Mouse (Mus musculus) MEL (cell line): ENCODE data around the gene Ccdc32. TPM values are rescaled to one million over a fixed set of nuclear protein-coding genes. Genes with fewer than 3 reads are reported as not detected.

Source experiments
- DNase-seq: peaks from one replicate; pipeline ENCODE4 v3.0.0; 2011; ENCODE audit warnings: low read depth, low spot score
- H3K27ac ChIP-seq: 2 replicates; pipeline ENCODE4 v1.5.1; 2012; ENCODE audit warnings: low read depth, mild to moderate bottlenecking, control low read depth, low read length, moderate library complexity; ENCODE audit not compliant: control insufficient read depth
- H3K27me3 ChIP-seq, 2 experiments: fragments of 150-350 bp in 1 of 2; sonication (generic) in 1 of 2; 2 replicates each; pipeline ENCODE4 v1.6.1; 2012; ENCODE audit warnings: low read length in 2 of 2, mild to moderate bottlenecking in 2 of 2, improper control_type of control experiment in 1 of 2, moderate library complexity in 1 of 2; ENCODE audit not compliant: insufficient read depth in 2 of 2, control insufficient read depth in 1 of 2
- H3K36me3 ChIP-seq, 2 experiments: 2 replicates each; pipeline ENCODE4 v1.6.1; 2012 to 2014; ENCODE audit warnings: low read length in 2 of 2, improper control_type of control experiment in 1 of 2, inconsistent platforms in 1 of 2, mild to moderate bottlenecking in 1 of 2; ENCODE audit not compliant: insufficient read depth in 2 of 2, control insufficient read depth in 1 of 2
- H3K4me1 ChIP-seq, 2 experiments: fragments of 150-350 bp in 1 of 2; sonication (generic) in 1 of 2; 2 replicates each; pipeline ENCODE4 v1.6.1; 2012; ENCODE audit warnings: low read length in 2 of 2, improper control_type of control experiment in 1 of 2, mild to moderate bottlenecking in 1 of 2; ENCODE audit not compliant: insufficient read depth in 2 of 2, control insufficient read depth in 1 of 2
- H3K4me3 ChIP-seq, 2 experiments: fragments of 150-350 bp in 1 of 2; sonication (generic) in 1 of 2; 2 replicates each; pipeline ENCODE4 v1.5.1; 2012; ENCODE audit warnings: low read depth in 2 of 2, low read length in 2 of 2, mild to moderate bottlenecking in 2 of 2, moderate library complexity in 2 of 2, control low read depth in 1 of 2, improper control_type of control experiment in 1 of 2; ENCODE audit not compliant: control insufficient read depth in 1 of 2, insufficient read depth in 1 of 2
- H3K79me2 ChIP-seq: 2 replicates; pipeline ENCODE4 v1.6.1; 2012; ENCODE audit warnings: mild to moderate bottlenecking, low read length, moderate library complexity; ENCODE audit not compliant: control insufficient read depth, poor library complexity, insufficient read depth
- H3K9ac ChIP-seq: 2 replicates; pipeline ENCODE4 v1.6.1; 2012; ENCODE audit warnings: low read depth, mild to moderate bottlenecking, control low read depth, low read length, moderate library complexity; ENCODE audit not compliant: control insufficient read depth, poor library complexity, severe bottlenecking
- H3K9me3 ChIP-seq: fragments of 150-350 bp; sonication (generic); replicated peaks from 2 replicates; pipeline ENCODE4 v1.6.1; 2012; ENCODE audit warnings: mild to moderate bottlenecking, low read length, improper control_type of control experiment, moderate library complexity; ENCODE audit not compliant: insufficient read depth
- BHLHE40 ChIP-seq: IDR thresholded peaks from 2 replicates; pipeline ENCODE4 v1.6.1; 2012; ENCODE audit warnings: low read depth, mild to moderate bottlenecking, inconsistent platforms, low read length, improper control_type of control experiment, borderline replicate concordance
- CTCF ChIP-seq, 3 experiments: IDR thresholded peaks in 2 of 3; conservative IDR thresholded peaks in 1 of 3; 2 replicates each; pipeline ENCODE4 v1.5.1; 2011 to 2012; ENCODE audit warnings: low read length in 3 of 3, low read depth in 2 of 3, mild to moderate bottlenecking in 2 of 3, improper control_type of control experiment in 1 of 3, inconsistent platforms in 1 of 3, mixed read lengths in 1 of 3, moderate library complexity in 1 of 3; ENCODE audit not compliant: control insufficient read depth in 1 of 3, insufficient read depth in 1 of 3, poor library complexity in 1 of 3, severe bottlenecking in 1 of 3
- E2F4 ChIP-seq: IDR thresholded peaks from 2 replicates; pipeline ENCODE4 v1.6.1; 2011; ENCODE audit warnings: low read depth, low read length, improper control_type of control experiment, borderline replicate concordance
- GATA1 ChIP-seq: IDR thresholded peaks from 2 replicates; pipeline ENCODE4 v1.6.1; 2011; ENCODE audit warnings: low read depth, low read length, improper control_type of control experiment
- HCFC1 ChIP-seq: IDR thresholded peaks from 2 replicates; pipeline ENCODE4 v1.6.1; 2012; ENCODE audit warnings: low read depth, mild to moderate bottlenecking, inconsistent platforms, low read length, improper control_type of control experiment, moderate library complexity
- MAZ ChIP-seq: IDR thresholded peaks from 2 replicates; pipeline ENCODE4 v1.6.1; 2012; ENCODE audit warnings: low read depth, mild to moderate bottlenecking, inconsistent platforms, low read length, improper control_type of control experiment
- MEF2A ChIP-seq: IDR thresholded peaks from 2 replicates; pipeline ENCODE4 v1.6.1; 2014; ENCODE audit warnings: low read depth, mild to moderate bottlenecking, inconsistent platforms, low read length, improper control_type of control experiment; ENCODE audit not compliant: poor library complexity, insufficient replicate concordance, severe bottlenecking; ENCODE audit errors: extremely low read depth
- MXI1 ChIP-seq: IDR thresholded peaks from 2 replicates; pipeline ENCODE4 v1.6.1; 2011; ENCODE audit warnings: mild to moderate bottlenecking, low read depth, low read length, improper control_type of control experiment
- MYC ChIP-seq: IDR thresholded peaks from 2 replicates; pipeline ENCODE4 v1.6.1; 2011; ENCODE audit warnings: low read depth, mild to moderate bottlenecking, low read length, improper control_type of control experiment, moderate library complexity
- NELFE ChIP-seq: IDR thresholded peaks from 2 replicates; pipeline ENCODE4 v1.6.1; 2011; ENCODE audit warnings: low read depth, low read length, improper control_type of control experiment
- NRF1 ChIP-seq: IDR thresholded peaks from 2 replicates; pipeline ENCODE4 v1.6.1; 2014; ENCODE audit warnings: low read depth, mild to moderate bottlenecking, inconsistent platforms, low read length, improper control_type of control experiment, moderate library complexity; ENCODE audit not compliant: poor library complexity, insufficient read depth, severe bottlenecking
- POLR2A ChIP-seq, 2 experiments: IDR thresholded peaks; 2 replicates each; pipeline ENCODE4 v1.6.1; 2011 to 2012; ENCODE audit warnings: low read length in 2 of 2, mild to moderate bottlenecking in 2 of 2, control low read depth in 1 of 2, improper control_type of control experiment in 1 of 2, low read depth in 1 of 2, moderate library complexity in 1 of 2; ENCODE audit not compliant: control insufficient read depth in 1 of 2, insufficient read depth in 1 of 2, poor library complexity in 1 of 2
- POLR2AphosphoS2 ChIP-seq: IDR thresholded peaks from 2 replicates; pipeline ENCODE4 v1.6.1; 2011; ENCODE audit warnings: low read length, improper control_type of control experiment
- RAD21 ChIP-seq: IDR thresholded peaks from 2 replicates; pipeline ENCODE4 v1.6.1; 2011; ENCODE audit warnings: mild to moderate bottlenecking, low read depth, low read length, improper control_type of control experiment
- SIN3A ChIP-seq: IDR thresholded peaks from 2 replicates; pipeline ENCODE4 v1.6.1; 2012; ENCODE audit warnings: low read length, improper control_type of control experiment, inconsistent platforms
- SMC3 ChIP-seq: IDR thresholded peaks from 2 replicates; pipeline ENCODE4 v1.6.1; 2011; ENCODE audit warnings: low read depth, low read length, improper control_type of control experiment
- TBP ChIP-seq: IDR thresholded peaks from 2 replicates; pipeline ENCODE4 v1.8.0; 2011; ENCODE audit warnings: low read depth, low read length, improper control_type of control experiment
- TCF12 ChIP-seq: IDR thresholded peaks from 2 replicates; pipeline ENCODE4 v1.6.1; 2014; ENCODE audit warnings: low read depth, mild to moderate bottlenecking, inconsistent platforms, low read length, improper control_type of control experiment, moderate library complexity
- UBTF ChIP-seq: IDR thresholded peaks from 2 replicates; pipeline ENCODE4 v1.6.1; 2012; ENCODE audit warnings: low read depth, mild to moderate bottlenecking, inconsistent platforms, low read length, improper control_type of control experiment, moderate library complexity, borderline replicate concordance; ENCODE audit not compliant: insufficient read depth
- USF1 ChIP-seq: IDR thresholded peaks from 2 replicates; pipeline ENCODE4 v1.6.1; 2014; ENCODE audit warnings: low read depth, mild to moderate bottlenecking, inconsistent platforms, low read length, improper control_type of control experiment, moderate library complexity
- USF2 ChIP-seq, 2 experiments: IDR thresholded peaks; 2 replicates each; pipeline ENCODE4 v1.6.1; 2011 to 2012; ENCODE audit warnings: improper control_type of control experiment in 2 of 2, low read length in 2 of 2, borderline replicate concordance in 1 of 2, inconsistent platforms in 1 of 2, low read depth in 1 of 2, mild to moderate bottlenecking in 1 of 2; ENCODE audit not compliant: insufficient read depth in 1 of 2
- ZC3H11A ChIP-seq: IDR thresholded peaks from 2 replicates; pipeline ENCODE4 v1.6.1; 2012; ENCODE audit warnings: low read depth, mild to moderate bottlenecking, inconsistent platforms, low read length, improper control_type of control experiment
- ZKSCAN1 ChIP-seq: IDR thresholded peaks from 2 replicates; pipeline ENCODE4 v1.6.1; 2012; ENCODE audit warnings: low read depth, mild to moderate bottlenecking, inconsistent platforms, low read length, improper control_type of control experiment, moderate library complexity
- ZNF384 ChIP-seq: IDR thresholded peaks from 2 replicates; pipeline ENCODE4 v1.6.1; 2012; ENCODE audit warnings: low read depth, mild to moderate bottlenecking, inconsistent platforms, low read length, improper control_type of control experiment
- polyA plus RNA-seq, 2 experiments: library from polyadenylated mRNA; stranded (reverse) in 1 of 2; unstranded in 1 of 2; fragments of >175 nt in 1 of 2; fragments of >200 nt in 1 of 2; gene quantifications; 2 replicates each; pipeline versions ENCODE4 v1.2.1 to v1.2.4; 2012; ENCODE audit warnings: low replicate concordance in 2 of 2, low read depth in 1 of 2; ENCODE audit not compliant: insufficient read length in 2 of 2, insufficient read depth in 1 of 2, missing spikeins in 1 of 2
- total RNA-seq: library from RNA; depleted of rRNA; stranded (reverse); fragments of 300-350 nt; gene quantifications from 2 replicates; pipeline ENCODE4 v1.2.3, GENCODE M21; 2012

Gene Ccdc32
- total and polyA plus RNA-seq, 3 experiments = 15.0 to 18.7 TPM; not detected in 1

DNA sequence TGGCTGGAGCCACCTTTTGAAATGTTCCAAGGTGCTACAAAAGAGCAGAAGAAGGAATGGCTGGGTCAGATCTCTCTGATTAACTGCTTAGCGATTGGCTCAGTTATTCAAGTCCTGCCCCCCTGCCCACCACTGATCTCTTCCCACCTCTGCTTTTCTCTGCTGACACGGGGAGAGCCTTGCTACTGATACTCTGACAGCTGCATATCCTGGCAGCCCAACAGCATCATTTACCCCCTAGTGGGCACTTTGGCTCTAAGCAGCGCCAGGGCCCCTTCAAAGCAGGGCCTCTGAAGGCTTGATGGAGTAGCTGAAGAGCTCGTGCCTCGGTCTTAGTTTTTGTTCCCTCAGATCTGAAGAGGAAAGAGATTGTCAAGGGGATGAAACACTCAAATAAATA lies 10.1 kb downstream of the Ccdc32 start:
- no peaks in the 10 kb centered on the region for H3K79me2 ChIP-seq
- H3K9me3 ChIP-seq = no peaks in the 10 kb centered on the region
- no peak overlapping the region for H3K4me3 ChIP-seq
- H3K4me1 ChIP-seq = peaks cover under 1 to 16% of the 10 kb centered on the region in 2 experiments; a peak in 3 of 4 replicates
- no peaks in the 10 kb centered on the region for H3K27me3 ChIP-seq
- H3K36me3 ChIP-seq = peaks cover 4 to 10% of the 10 kb centered on the region in 2 experiments
- H3K27ac ChIP-seq = no peak overlapping the region
- no peak for DNase-seq
- H3K9ac ChIP-seq = no peak overlapping the region
- no peak for TF ChIP-seq MAZ

DNA sequence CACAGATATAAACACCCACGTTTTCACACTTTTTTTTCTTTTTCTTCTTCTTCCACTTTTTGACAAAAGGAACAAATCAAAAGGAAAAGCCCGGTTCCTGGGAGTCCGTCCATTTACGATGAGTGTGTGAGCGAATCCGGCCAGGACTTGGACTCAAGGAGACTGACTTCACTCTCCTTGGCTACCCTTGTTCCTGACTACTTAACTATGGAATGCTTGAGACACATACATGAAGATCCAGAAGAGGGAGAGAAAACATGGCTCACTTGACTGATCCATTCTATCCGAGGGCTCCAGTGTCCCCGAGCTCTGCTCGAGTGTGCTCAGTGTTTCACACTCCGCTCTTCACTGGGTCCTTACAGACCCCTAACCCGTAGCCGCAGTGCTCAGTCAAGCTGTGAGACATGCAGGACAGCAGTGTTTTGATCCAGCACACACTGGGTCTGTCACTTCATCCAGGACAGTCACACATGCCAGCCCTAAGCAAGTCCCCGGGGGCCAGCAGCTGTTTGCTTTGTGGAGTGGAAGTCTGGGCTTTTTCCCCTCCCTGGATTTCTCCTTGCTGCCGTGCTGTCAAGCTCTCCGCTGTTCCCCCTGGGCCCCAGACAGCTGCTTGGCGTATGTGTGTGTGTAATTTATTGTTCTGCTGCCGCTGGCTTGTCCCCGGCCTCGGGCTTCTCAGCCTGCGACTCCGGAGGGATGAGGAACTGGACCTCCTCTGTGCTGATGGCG lies 10.6 kb downstream of the Ccdc32 start:
- peaks cover 4 to 5% of the 10 kb centered on the region in 2 experiments for H3K36me3 ChIP-seq
- no peaks in the 10 kb centered on the region for H3K9me3 ChIP-seq
- H3K27me3 ChIP-seq = no peaks in the 10 kb centered on the region
- H3K4me3 ChIP-seq = no peak overlapping the region
- TF ChIP-seq E2F4 (no peak), GATA1 (no peak), UBTF (no peak), MAZ (no peak), MEF2A (no peak), ZNF384 (no peak)
- peaks cover 0 to 13% of the 10 kb centered on the region in 2 experiments; a peak in 2 of 4 replicates for H3K4me1 ChIP-seq
- H3K79me2 ChIP-seq = no peaks in the 10 kb centered on the region
- no peak overlapping the region for H3K9ac ChIP-seq
- no peak overlapping the region for H3K27ac ChIP-seq
- DNase-seq = no peak

DNA sequence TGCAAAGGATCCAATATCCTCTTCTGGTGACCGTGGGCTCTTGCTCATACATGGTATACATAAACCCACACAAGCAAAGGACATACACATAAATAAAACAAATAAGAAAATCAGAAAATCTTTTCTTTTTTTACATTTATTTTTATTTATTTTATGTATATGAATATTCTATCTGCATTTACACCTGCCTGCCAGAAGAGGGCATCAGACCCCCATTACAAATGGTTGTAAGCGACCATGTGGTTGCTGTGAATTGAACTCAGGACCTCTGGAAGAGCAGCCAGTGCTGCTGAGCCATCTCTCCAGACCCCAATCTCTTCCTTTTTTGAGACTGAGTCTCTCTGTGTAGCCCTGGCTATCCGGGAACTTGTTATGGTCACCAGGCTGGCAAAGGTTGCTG lies 11.5 kb downstream of the Ccdc32 start:
- peaks cover 2 to 4% of the 10 kb centered on the region in 2 experiments; a peak in 2 of 4 replicates for H3K36me3 ChIP-seq
- H3K27ac ChIP-seq = no peak overlapping the region
- H3K4me1 ChIP-seq = peaks cover 0 to 13% of the 10 kb centered on the region in 2 experiments; a peak in 2 of 4 replicates
- H3K4me3 ChIP-seq = no peak overlapping the region
- H3K9ac ChIP-seq = no peak overlapping the region
- peak; percentile 47 for DNase-seq
- no peaks in the 10 kb centered on the region for H3K9me3 ChIP-seq
- H3K27me3 ChIP-seq = no peaks in the 10 kb centered on the region
- no peaks in the 10 kb centered on the region for H3K79me2 ChIP-seq
- TF ChIP-seq SMC3 = peak; percentile 14; the same call in 1 of the 2 replicates
- peak; percentile 39 to 48 (median 41) for TF ChIP-seq CTCF (IDR thresholded peaks at IDR 0.05 in 2 of 3, conservative IDR thresholded peaks at IDR 0.05 in 1 of 3; ENCODE audit: control insufficient read depth in 1 of 3, insufficient read depth in 1 of 3, low read depth in 2 of 3, low read length in 3 of 3, poor library complexity in 1 of 3, severe bottlenecking in 1 of 3)
- TF ChIP-seq RAD21 = peak; percentile 39
- no peak for TF ChIP-seq TBP
- TF ChIP-seq USF1 = no peak
- no peak for TF ChIP-seq HCFC1
- no peak for TF ChIP-seq MEF2A
- TF ChIP-seq NELFE = no peak
- no peak for TF ChIP-seq ZKSCAN1
- no peak for TF ChIP-seq E2F4
- TF ChIP-seq BHLHE40 = no peak
- no peak for TF ChIP-seq POLR2AphosphoS2
- TF ChIP-seq USF2 (IDR thresholded peaks at IDR 0.05; ENCODE audit: borderline replicate concordance in 1 of 2, insufficient read depth in 1 of 2, low read depth in 1 of 2, low read length in 2 of 2) = no peak
- no peak for TF ChIP-seq SIN3A
- peak; percentile 42; the same call in 1 of the 2 replicates for TF ChIP-seq MYC
- no peak for TF ChIP-seq TCF12
- TF ChIP-seq POLR2A (IDR thresholded peaks at IDR 0.05; ENCODE audit: control insufficient read depth in 1 of 2, insufficient read depth in 1 of 2, low read depth in 1 of 2, low read length in 2 of 2, poor library complexity in 1 of 2) = no peak
- TF ChIP-seq NRF1 = no peak
- TF ChIP-seq ZC3H11A = 0 out of 2 replicates have a peak, but pooled peaks have one; percentile 15
- TF ChIP-seq MXI1 = no peak
